Mouse (Mus musculus): ENCODE measurements around the gene Gm10964. TPM values are rescaled to one million over a fixed set of nuclear protein-coding genes. Genes with fewer than 3 reads are reported as not detected.
A peak's percentile ranks its signal among the peaks of the same experiment; 100 is the strongest.

Gm10964 gene
- total RNA-seq, 2 experiments from 2014 or later = not detected

DNA sequence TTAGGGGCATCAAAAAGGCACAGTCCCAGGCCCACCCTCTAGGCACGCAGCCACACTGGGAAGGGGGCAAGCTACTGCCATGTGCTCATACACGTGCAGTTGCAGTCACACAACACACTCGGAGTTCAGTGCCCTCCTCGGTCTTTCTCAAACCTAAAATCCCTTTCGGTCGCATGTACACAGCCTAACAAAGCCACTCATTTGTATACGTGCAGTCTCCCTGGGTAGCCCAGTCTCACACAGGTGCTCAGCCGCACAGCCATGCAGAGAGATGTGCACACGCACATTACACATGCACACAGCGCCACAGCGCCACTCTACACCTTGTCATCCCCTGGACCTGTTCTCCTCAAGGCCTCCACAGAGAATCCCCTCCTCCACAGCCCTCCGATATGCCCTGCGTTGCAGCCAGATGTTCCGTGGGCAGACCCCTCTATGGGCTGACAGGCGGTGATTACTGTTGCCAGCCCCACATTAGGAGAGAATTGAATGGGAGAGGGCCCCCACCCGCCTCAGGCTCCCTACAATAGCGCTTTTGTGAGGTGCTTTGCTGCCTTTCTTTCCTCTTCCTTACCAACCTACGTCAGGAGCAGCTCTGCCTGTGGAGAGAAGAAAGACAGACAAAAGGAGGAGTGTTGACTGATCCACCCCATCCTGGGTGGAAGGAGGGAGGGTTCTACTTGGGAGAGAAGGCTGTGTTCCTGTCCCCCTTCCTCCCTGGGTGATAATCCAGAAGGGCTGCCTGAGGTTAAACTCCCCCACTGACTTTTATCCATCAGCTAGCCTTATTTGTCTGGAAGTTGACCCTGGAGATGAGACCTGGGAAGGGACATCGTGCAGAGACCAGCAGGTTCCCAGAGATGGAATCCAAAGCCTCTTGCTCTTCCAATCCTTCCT is 5.1 kb upstream of the Gm10964 start:
- ATAC-seq (replicated peaks; ENCODE audit: poor library complexity, severe bottlenecking) = no peak

DNA sequence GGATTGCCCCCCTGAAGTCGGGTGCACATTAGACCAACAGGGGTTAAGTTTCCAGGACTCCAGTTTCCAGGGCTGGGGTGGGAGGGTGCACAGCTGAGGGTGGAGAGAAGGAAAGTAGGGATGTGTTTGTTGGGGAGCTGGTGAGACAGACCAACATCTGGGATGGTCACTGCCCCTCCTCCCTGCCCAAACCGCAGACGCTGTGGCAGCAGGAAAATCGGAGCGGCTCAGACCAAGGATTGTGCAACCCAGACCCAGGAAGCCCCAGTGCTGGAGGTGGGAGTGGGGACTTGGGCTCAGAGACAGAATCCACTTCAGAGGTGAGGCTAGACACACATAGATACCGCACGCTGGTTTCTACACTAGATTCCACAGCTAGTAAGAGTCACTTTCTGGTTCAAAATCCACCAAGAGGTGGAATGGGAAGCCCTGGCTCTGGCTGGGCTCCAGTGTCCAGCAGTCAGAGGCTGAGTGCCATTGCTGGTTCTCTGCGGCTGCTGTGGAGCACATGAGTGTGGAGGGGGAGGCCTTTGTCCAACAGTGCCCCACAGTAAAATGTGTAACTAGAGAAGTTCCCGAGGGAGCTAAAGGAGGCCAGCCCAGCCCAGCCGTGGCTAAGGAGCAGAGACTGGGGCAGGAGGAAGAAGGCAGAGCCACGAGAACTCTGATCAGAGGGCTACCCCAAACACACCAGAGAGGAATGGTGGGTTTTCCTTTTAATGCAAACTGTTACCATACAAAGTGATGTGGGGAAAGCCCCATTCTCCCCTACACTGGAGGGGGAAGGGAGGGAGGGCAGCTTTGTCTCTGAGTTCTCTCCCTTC is 4.3 kb upstream of the Gm10964 start:
- ATAC-seq (replicated peaks; ENCODE audit: poor library complexity, severe bottlenecking) = peak; percentile 74

DNA sequence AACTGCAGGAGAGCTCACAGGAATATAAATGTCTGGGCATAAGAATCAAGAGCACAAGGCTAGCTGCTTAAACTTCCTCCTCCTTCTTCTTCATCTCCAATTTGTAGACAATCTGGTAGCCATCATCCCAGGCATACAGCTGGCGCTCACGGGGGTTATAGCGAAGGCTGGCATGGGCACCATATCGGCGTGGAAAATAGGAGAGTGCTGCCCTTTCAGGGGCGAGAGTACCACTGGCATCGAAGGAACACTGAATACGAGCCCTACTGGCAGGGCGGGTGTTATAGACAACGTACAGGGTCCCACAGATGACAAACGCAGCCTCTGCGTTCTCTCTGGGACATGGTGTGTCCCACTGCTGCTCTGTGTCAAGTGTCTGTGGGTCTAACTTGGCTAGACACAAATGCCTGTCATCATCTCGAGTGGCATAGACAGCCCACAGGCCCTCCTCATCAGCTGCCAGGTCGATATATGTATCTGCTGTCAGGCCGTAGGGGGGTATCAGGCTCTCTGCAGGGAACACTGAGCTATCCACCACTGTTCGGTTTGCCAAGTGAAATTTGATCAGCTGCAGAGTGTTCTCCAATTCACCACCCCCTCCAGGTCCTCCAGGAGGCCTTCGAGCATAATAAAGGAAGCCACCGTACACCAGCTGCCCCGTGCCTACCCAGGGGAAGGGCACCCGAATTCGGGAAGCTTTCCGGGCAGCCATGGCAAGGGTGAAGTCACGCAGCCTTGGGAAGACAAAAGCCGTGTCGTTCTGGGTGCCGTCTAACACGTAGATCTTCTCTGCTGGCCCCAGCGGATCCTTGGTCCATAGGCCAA is 3.2 kb upstream of the Gm10964 start:
- no peak for ATAC-seq (replicated peaks; ENCODE audit: poor library complexity, severe bottlenecking)

DNA sequence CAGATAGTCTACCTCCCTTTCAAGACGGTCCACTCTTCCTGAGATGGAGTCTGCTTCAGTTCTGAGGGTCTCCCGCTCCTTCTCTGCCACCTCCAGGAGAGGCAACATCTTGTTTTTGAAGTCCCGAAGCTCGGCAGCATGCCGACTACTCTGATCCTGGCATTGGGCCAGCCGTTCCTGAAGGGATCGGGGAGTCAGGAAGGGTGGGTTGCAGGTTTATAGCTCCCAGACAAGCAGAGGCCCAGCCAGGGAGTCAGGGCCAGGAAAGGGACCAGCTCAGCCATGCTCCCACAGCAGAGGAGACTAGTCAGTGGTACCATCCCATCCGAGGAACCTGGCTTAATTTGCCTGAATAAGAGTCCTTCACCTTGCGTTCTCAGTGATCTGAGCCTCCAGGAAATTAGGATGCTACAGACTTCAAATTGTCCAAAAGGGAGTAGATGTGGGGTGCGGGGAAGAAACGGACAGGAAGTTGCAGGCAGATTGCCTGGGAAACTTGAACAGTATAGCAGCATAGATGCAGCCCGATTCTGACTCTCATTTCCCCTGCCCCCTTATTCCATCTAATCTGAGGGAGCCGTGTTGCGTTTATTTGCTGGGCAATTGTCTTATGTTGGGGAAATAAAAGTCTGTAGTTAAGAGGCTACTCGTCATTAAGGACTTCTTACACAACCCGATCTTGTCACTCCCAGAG is 2.0 kb upstream of the Gm10964 start:
- ATAC-seq (replicated peaks; ENCODE audit: poor library complexity, severe bottlenecking) = no peak

DNA sequence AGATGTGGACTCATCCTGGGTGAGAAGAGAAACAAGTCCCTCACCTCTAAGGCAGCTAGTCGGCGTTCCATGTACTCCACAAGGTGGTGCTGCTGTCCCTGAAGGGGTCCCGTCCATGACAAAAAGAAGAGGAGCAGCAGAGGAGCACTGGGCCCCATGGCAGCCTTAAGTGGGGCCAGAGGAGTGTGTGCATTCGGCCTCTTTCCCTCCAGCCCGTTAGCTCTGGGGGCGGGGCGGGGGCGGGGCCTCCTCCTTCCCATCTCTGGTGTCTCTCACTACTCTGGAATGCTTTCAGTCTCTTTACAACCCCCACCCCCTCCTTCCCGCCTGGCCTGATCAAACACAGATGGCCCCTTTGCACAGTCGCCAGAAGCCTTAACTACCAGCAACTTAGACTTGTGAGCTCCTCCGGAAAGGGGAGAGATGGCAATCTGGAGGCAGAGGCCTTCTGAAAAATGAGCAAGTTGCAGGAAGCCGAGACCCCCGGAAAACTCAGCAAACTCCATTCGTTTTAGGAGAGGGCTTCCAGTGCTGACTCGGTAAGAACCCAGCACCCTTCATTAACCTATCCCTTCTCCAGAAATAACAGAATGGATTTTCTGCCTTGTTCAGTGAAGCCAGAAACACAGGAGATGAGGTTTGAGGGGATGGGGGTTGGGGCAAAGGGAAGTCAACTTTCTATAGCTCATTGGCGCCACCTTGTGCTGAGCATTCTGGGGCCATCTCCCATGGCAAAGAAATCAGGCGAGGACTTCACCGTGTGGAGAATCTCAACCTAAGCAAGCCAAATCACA is 1.2 kb upstream of the Gm10964 start, which contains the start of gene Olfml3:
TSS of gene Olfml3 (minus strand) at position 224 of the 794 bp plus-strand sequence.
- ATAC-seq (replicated peaks; ENCODE audit: poor library complexity, severe bottlenecking) = peak; percentile 58

DNA sequence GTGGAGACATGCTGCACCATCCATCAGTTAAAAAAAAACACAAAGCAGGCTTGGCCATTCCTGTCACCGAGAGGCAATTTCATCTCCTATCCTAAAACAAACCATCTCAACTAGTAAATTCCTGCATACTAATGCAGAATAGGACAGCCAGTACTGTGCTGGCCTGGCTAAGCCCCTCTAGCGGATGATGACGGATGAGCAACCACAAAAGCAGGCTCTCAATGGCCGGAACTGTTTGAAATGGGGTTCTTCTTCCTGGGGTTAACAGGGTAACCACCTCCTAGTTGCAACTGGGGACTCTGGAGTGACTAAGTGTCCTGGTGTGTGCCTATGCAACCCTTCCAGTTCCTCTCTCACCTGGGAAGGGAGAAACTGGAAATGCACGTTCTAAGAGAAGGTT is 1.2 kb downstream of the Gm10964 start:
- ATAC-seq (replicated peaks; ENCODE audit: poor library complexity, severe bottlenecking) = peak; percentile 47

DNA sequence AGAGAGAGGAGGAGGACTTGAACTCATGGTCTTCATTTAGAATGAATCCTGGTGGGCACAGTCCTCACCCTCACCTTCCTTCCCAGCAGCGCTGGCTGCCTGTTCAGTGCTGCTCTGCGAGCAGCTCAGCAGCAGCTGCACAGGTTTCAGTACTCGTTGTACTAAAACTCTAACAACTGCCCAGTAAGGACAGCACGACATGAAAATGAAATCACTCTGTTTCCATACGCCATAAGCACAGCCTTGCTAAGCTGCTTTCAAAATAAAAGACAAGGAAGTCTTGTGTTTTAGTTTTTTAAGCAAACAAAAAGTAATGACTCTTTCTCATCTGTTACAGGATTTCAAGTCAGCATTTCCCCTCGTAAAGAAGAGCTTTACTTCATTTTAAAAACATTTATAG is 4.0 kb downstream of the Gm10964 start:
- no peak for ATAC-seq (replicated peaks; ENCODE audit: poor library complexity, severe bottlenecking)

DNA sequence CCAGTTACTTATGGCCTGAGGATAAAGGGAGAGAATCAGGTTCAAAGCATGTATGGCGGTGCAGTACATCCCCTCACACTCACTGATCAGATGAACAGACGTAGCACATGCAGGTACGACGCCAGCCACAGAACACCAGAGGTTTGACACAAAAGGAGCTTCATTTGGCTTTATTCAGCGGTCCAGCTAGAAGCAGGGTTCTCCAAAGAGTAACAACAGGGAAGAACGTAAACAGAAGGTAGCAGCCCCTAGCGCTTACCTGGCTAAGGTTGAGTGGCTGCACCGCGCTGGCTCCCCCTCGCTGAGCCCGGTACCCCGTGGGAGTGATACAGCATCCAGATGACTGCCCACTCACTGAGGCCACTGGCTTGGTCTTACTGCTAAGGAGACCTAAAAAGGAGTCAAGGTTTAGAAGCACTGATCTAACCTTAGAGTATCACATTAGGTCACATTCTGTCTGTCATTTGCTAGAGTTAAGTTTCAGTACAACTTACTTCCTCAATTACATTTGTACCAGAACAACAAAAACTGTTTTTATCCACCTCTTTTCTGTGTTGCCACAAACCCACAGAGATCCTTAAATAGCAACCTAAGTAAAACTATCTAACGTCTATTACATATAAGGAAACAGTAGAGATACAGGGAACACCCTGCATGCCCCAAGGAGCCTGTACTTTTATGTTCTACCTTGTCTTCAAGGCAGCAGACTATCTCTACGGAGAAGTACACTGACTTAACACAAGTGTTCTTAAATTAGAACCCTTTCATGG is 6.0 kb downstream of the Gm10964 start:
- peak; percentile 64 for ATAC-seq (replicated peaks; ENCODE audit: poor library complexity, severe bottlenecking)

DNA sequence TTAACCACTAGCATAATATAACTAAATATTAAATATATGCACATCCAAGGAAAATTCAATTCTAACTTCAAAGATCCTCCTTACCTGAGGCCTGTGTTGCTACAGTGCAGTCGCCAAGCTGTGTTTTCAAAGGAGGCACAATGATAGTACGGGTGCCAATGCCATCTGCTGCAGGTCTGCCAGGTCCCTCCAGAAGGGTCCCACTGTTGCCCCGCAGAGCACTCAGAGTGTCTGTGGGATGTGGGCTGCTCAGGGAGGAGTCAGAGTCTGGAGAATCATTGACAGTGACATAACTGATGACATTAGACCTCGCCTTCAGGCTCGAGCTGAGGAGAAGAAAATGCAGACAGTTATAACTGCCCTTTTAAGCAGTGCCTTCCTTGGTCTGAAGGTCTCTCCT is 7.5 kb downstream of the Gm10964 start:
- ATAC-seq (replicated peaks; ENCODE audit: poor library complexity, severe bottlenecking) = no peak

DNA sequence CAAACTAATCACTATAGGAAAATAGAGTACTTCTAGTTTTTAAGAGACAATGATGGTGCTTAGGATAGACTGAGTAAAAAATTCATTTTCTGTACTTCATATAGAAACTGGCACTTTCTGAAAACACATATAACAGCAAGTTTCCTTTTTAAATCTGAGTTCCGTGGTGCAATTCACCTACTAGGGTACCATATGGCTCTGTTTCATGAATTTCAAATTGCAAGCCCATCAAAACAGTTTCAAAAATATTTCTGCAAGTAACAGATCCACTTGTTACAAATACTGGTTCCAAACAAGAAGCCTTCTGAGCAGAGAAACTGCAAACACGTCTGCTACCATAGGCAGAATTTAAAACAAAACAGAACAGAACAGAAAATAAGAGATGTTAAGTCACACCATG is 12.4 kb downstream of the Gm10964 start:
- ATAC-seq (replicated peaks; ENCODE audit: poor library complexity, severe bottlenecking) = no peak

DNA sequence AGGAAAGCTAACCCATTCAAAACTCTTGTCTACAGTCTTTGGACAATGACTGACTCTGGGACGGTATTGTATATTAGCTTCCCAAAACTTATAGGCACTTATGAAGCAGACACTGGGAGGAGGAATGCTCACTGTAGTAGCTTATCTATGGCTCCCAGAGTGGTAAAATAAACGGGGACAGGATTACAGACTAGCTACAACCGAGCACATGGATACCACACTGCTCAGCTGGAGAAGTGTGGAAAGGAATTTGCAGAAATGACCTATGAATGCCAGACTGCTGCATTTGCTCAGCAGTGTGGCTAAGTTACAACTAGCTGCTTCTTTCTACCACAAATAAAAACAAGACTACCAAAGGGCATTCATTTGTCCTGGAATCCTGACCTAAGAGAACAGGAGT is 16.2 kb downstream of the Gm10964 start:
- ATAC-seq (replicated peaks; ENCODE audit: poor library complexity, severe bottlenecking) = no peak

DNA sequence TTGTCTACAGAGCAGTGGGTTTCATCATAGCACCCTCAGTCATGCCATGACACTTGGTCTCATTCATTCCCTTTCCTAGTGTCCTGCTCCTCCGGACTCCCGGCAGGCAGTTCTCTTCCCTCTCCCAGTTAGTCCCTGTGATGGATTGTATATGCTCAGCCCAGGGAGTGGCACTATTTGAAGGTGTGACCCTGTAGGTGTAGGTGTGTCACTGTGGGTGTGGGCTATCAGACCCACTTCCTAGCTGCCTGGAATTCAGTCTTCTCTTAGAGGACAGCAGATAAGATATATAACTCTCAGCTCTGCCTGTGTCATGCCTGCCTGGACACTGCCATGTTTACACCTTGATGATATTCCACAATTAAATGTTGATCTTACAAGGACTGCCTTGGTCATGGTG is 17.8 kb downstream of the Gm10964 start:
- ATAC-seq (replicated peaks; ENCODE audit: poor library complexity, severe bottlenecking) = no peak

DNA sequence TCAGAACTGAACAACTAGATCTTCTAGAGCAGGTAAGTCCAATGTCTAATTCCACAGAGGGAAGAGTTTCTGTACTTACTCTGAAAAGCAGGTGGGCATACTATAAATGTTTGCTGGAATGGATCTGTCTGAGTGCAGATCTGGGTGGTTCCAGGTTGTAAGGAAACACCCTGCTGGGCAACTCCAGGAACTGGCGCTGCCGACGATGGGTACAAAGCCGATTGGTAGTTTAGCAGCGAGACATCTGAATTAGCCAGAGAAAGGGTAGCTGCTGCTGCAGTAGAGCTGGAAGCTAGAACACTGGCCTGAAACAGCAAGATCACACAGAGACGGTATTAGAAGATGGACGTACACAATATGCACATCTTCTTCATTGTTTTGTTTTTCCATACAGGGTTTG is 19.3 kb downstream of the Gm10964 start:
- ATAC-seq (replicated peaks; ENCODE audit: poor library complexity, severe bottlenecking) = no peak

DNA sequence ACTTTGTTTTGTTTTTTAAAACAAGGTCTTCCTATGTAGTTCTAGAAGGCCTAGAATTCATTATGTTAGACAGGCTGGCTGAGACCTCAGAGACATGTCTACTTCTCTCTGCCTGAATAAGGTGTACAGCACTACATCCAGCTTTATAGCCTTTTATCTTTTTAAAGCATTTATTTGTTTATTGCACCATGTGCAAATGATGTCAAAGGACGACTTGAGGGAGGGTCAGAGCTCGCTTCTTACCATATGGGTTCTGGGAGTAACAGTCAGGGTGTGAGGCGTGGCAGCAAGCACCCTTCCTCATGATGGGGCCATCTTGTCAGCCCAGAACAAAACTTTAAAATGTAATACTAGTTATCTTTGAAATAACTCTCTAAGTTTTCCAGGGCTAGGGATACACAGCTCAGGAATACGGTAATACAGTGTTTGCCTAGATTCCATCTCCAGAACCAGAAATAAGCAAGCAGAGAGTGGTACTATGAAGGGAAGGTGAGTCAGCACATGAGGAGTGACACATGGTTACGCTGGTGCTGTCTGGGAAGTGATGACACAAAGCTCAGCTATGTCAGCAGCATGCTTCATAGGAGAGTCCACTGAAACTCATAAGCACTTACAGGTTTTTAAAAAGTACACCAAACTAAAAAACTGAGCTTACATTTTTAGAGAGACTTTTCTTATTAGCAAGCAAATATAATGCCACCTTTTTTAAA is 20.2 kb downstream of the Gm10964 start:
- ATAC-seq (replicated peaks; ENCODE audit: poor library complexity, severe bottlenecking) = no peak

DNA sequence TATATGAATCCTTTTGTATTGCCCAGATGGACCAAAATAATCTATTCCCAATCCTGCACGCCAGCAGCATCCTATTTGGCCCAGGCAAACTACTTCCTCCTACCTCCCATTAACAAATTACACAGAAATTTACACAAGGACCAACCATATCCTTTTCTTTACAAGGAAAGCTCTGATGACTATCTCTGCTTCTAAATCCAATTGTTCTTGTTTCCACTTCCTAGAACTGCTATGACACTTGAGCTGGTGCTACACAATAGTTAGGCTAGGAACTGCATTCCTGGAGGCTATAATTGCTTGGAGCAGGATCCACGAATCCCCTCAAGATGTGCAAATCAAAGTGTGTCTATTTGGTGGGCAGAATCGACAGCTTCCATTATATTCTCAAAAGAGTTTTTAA is 27.6 kb downstream of the Gm10964 start:
- ATAC-seq (replicated peaks; ENCODE audit: poor library complexity, severe bottlenecking) = no peak

DNA sequence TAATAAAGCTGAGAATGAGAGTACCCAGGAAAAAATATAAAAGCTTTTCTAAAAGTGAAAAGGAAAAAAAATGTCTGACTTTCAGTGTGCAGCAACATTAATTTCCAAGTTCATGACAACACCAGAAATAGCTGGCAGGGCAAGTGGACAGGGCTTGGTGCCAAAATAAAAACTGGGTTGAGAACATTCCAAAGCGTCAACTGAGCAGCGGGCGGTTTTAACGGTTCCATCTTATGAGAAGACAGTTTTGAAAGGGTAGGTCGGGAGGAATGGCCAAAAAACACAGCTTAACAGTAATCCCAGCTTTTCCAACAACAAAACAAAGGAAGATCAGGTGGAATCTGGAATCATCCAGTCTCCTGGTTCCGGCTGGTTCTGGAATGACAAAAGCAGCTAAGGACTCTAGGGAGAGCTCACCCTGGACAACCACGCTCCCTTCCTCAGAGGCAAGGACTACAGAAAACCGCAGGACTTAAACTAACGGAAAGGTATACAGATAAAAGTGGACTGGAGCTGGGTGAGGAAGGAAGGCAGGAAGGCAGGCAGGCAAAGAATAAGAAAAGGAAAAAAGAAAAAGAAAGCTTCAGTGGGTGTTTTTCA is 32.5 kb downstream of the Gm10964 start:
- ATAC-seq (replicated peaks; ENCODE audit: poor library complexity, severe bottlenecking) = no peak

DNA sequence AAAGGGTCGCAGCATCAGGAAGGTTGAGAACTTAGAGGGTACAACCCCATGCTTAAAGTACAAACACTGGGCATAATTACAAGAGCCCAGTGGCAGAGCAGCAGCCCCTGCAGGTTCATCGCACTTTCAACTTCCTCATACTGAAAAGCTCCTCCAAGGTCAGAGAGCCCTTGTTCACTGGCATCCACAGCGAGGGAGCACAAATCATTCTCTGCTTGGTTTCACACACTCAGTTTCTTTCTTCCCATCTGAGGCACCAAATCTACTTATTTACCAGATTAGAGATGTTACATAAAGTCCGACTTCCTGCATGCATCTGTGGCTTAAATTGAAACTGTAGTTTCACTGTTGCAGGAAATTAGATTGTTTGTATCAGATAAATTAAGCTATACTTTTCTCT is 33.7 kb downstream of the Gm10964 start:
- peak; percentile 76 for ATAC-seq (replicated peaks; ENCODE audit: poor library complexity, severe bottlenecking)
